Mouse (Mus musculus) heart, postnatal 14 days (tissue): ENCODE data around the gene Cox5b. TPM values are rescaled to one million over a fixed set of nuclear protein-coding genes. Genes with fewer than 3 reads are reported as not detected.

ENCODE experiments used
- microRNA-seq, 2 experiments: library from miRNA; unstranded; fragments of <30 nt; microRNA quantifications; one replicate each; pipeline ENCODE4 v1.2.0; 2021 to 2022
- total RNA-seq, 2 experiments: library from RNA; stranded (reverse); gene quantifications; 2 replicates each; pipeline ENCODE4 v1.2.3; 2021

Gene Cox5b
- total RNA-seq, 2 experiments from 2014 or later, result 2,156 to 2,164 TPM

Small RNA genes lying within 50 kb of the gene (microRNA-seq; reads per million reads assigned to microRNA genes)
- gene Gm24133, result 0 reads per million in 2 experiments

Other genes with a start within 250 kb of the Cox5b start
- gene Lman2l, start 246.2 kb upstream of the Cox5b start, total RNA-seq, result 10 to 100 TPM; 19.9 to 20.8 TPM
- gene Cnnm4, start 219.8 kb upstream of the Cox5b start, total RNA-seq, result 1 to 10 TPM; 3.4 to 4.1 TPM
- 10 to 100 TPM; 12.9 to 15.6 TPM for gene Cnnm3, start 179.6 kb upstream of the Cox5b start, total RNA-seq
- gene Ankrd23, start 154.6 kb upstream of the Cox5b start, total RNA-seq, result 100 to 1,000 TPM; 101 to 170 TPM
- gene Gm42417, start 152.0 kb upstream of the Cox5b start, total RNA-seq, result 10 to 100 TPM; 52.6 to 94.6 TPM
- gene Ankrd39, start 144.0 kb upstream of the Cox5b start, total RNA-seq, result 10 to 100 TPM; 10.4 to 11.9 TPM
- 10 to 100 TPM; 19.4 to 20.0 TPM for gene Sema4c, start 133.1 kb upstream of the Cox5b start, total RNA-seq
- under 1 TPM; 0.67 to 0.73 TPM for gene Fam178b, start 8.3 kb upstream of the Cox5b start, total RNA-seq
- gene 4933424G06Rik, start 18.7 kb downstream of the Cox5b start, total RNA-seq, result not detected
- 100 to 1,000 TPM; 106 TPM for gene Actr1b, start 23.0 kb downstream of the Cox5b start, total RNA-seq
- gene Zap70, start 70.3 kb downstream of the Cox5b start, total RNA-seq, result 1 to 10 TPM in 1 of 2 experiments, under 1 TPM in 1; 0.22 to 3.3 TPM